Mouse (Mus musculus): ENCODE measurements around the gene Fignl2.

Fignl2 gene

GRCm38 (mm10) chr15:101092829-101093648 lies 14.7 kb upstream of the Fignl2 start:
- peak; percentile 96 for DNase-seq

- DNase-seq: no peak
Observed at GRCm38 (mm10) chr15:101092121-101092828, 13.9 kb upstream of the Fignl2 start.

- peak; percentile 81 for DNase-seq
Observed at GRCm38 (mm10) chr15:101091551-101091950, 13.2 kb upstream of the Fignl2 start.

- no peak for DNase-seq
Observed at GRCm38 (mm10) chr15:101088291-101088690, 9.9 kb upstream of the Fignl2 start.

- DNase-seq: no peak
Observed at GRCm38 (mm10) chr15:101086956-101087355, 8.6 kb upstream of the Fignl2 start.

GRCm38 (mm10) chr15:101086451-101086850 lies 8.1 kb upstream of the Fignl2 start:
- no peak for DNase-seq

GRCm38 (mm10) chr15:101084499-101084898 lies 6.1 kb upstream of the Fignl2 start:
- no peak for DNase-seq

- peak; percentile 96 for DNase-seq
Observed at GRCm38 (mm10) chr15:101082236-101082635, 3.9 kb upstream of the Fignl2 start.

- DNase-seq: peak; percentile 97
Observed at GRCm38 (mm10) chr15:101081035-101081548, 2.7 kb upstream of the Fignl2 start.

- DNase-seq: peak; percentile 93
Observed at GRCm38 (mm10) chr15:101080031-101080520, 1.7 kb upstream of the Fignl2 start.

- peak; percentile 99 for DNase-seq
Observed at GRCm38 (mm10) chr15:101078731-101079156, 377 bp upstream of the Fignl2 start.

- peak; percentile 94 for DNase-seq
Observed at GRCm38 (mm10) chr15:101077001-101077812, 1.2 kb downstream of the Fignl2 start.

GRCm38 (mm10) chr15:101076071-101077000 lies 2.0 kb downstream of the Fignl2 start:
- DNase-seq: peak; percentile 95

- no peak for DNase-seq
Observed at GRCm38 (mm10) chr15:101075656-101076055, 2.7 kb downstream of the Fignl2 start.

GRCm38 (mm10) chr15:101075150-101075549 lies 3.2 kb downstream of the Fignl2 start:
- no peak for DNase-seq

- no peak for DNase-seq
Observed at GRCm38 (mm10) chr15:101074067-101074466, 4.3 kb downstream of the Fignl2 start.

GRCm38 (mm10) chr15:101072736-101073135 lies 5.6 kb downstream of the Fignl2 start:
- peak; percentile 96 for DNase-seq

- DNase-seq: no peak
Observed at GRCm38 (mm10) chr15:101070762-101071161, 7.6 kb downstream of the Fignl2 start.

GRCm38 (mm10) chr15:101069641-101070190 lies 8.7 kb downstream of the Fignl2 start:
- DNase-seq: no peak

- DNase-seq: no peak
Observed at GRCm38 (mm10) chr15:101068671-101069070, 9.7 kb downstream of the Fignl2 start.

- peak; percentile 98 for DNase-seq
Observed at GRCm38 (mm10) chr15:101068029-101068428, 10.3 kb downstream of the Fignl2 start.

Data from heart, adult 11 months (tissue).